Mouse (Mus musculus): ENCODE data around the gene Aldh5a1.

Aldh5a1 gene

GRCm38 (mm10) chr13:24933199-24933598 is 4.3 kb downstream of the Aldh5a1 start:
- no peak for DNase-seq (ENCODE audit: low spot score)

GRCm38 (mm10) chr13:24930591-24930990 is 6.9 kb downstream of the Aldh5a1 start:
- DNase-seq (ENCODE audit: low spot score): no peak

- no peak for DNase-seq (ENCODE audit: low spot score)
Measured at GRCm38 (mm10) chr13:24923991-24924390, 13.5 kb downstream of the Aldh5a1 start.

- no peak for DNase-seq (ENCODE audit: low spot score)
Measured at GRCm38 (mm10) chr13:24921281-24921680, 16.2 kb downstream of the Aldh5a1 start.

- no peak for DNase-seq (ENCODE audit: low spot score)
Measured at GRCm38 (mm10) chr13:24920333-24920977, 17.0 kb downstream of the Aldh5a1 start.

- no peak for DNase-seq (ENCODE audit: low spot score)
Measured at GRCm38 (mm10) chr13:24915831-24916230, 21.6 kb downstream of the Aldh5a1 start.

- DNase-seq (ENCODE audit: low spot score): no peak
Measured at GRCm38 (mm10) chr13:24914915-24915314, 22.5 kb downstream of the Aldh5a1 start.

- no peak for DNase-seq (ENCODE audit: low spot score)
Measured at GRCm38 (mm10) chr13:24913576-24913975, 23.9 kb downstream of the Aldh5a1 start.

- no peak for DNase-seq (ENCODE audit: low spot score)
Measured at GRCm38 (mm10) chr13:24909112-24909511, 28.3 kb downstream of the Aldh5a1 start.

GRCm38 (mm10) chr13:24906831-24907570 is 30.5 kb downstream of the Aldh5a1 start:
- no peak for DNase-seq (ENCODE audit: low spot score)

- no peak for DNase-seq (ENCODE audit: low spot score)
Measured at GRCm38 (mm10) chr13:24905422-24905821, 32.0 kb downstream of the Aldh5a1 start.

GRCm38 (mm10) chr13:24903412-24903811 is 34.0 kb downstream of the Aldh5a1 start:
- no peak for DNase-seq (ENCODE audit: low spot score)

- no peak for DNase-seq (ENCODE audit: low spot score)
Measured at GRCm38 (mm10) chr13:24901916-24902315, 35.5 kb downstream of the Aldh5a1 start.

- no peak for DNase-seq (ENCODE audit: low spot score)
Measured at GRCm38 (mm10) chr13:24893880-24894279, 43.6 kb downstream of the Aldh5a1 start.

GRCm38 (mm10) chr13:24892516-24892915 is 44.9 kb downstream of the Aldh5a1 start:
- no peak for DNase-seq (ENCODE audit: low spot score)

GRCm38 (mm10) chr13:24889554-24889953 is 47.9 kb downstream of the Aldh5a1 start:
- no peak for DNase-seq (ENCODE audit: low spot score)

- no peak for DNase-seq (ENCODE audit: low spot score)
Measured at GRCm38 (mm10) chr13:24882411-24882810, 55.0 kb downstream of the Aldh5a1 start.

GRCm38 (mm10) chr13:24880704-24881103 is 56.8 kb downstream of the Aldh5a1 start:
- no peak for DNase-seq (ENCODE audit: low spot score)

- DNase-seq (ENCODE audit: low spot score): no peak
Measured at GRCm38 (mm10) chr13:24880208-24880607, 57.3 kb downstream of the Aldh5a1 start.

GRCm38 (mm10) chr13:24879359-24880040 is 58.0 kb downstream of the Aldh5a1 start:
- DNase-seq (ENCODE audit: low spot score): no peak

GRCm38 (mm10) chr13:24868233-24868632 is 69.2 kb downstream of the Aldh5a1 start:
- no peak for DNase-seq (ENCODE audit: low spot score)

- DNase-seq (ENCODE audit: low spot score): no peak
Measured at GRCm38 (mm10) chr13:24867789-24868188, 69.7 kb downstream of the Aldh5a1 start.

All from layer of hippocampus, adult 9-10 months (tissue).